Mouse (Mus musculus): ENCODE data around the gene Serpinh1.

The Serpinh1 gene

GRCm38 (mm10) chr7:99323321-99323700 is 29.7 kb downstream of the Serpinh1 start:
- no peak for DNase-seq

GRCm38 (mm10) chr7:99322691-99323320 is 30.2 kb downstream of the Serpinh1 start:
- no peak for DNase-seq

GRCm38 (mm10) chr7:99320524-99320923 is 32.5 kb downstream of the Serpinh1 start:
- DNase-seq = no peak

- no peak for DNase-seq
Observed at GRCm38 (mm10) chr7:99317475-99317874, 35.6 kb downstream of the Serpinh1 start.

GRCm38 (mm10) chr7:99316207-99316606 is 36.8 kb downstream of the Serpinh1 start:
- DNase-seq = no peak

- DNase-seq = no peak
Observed at GRCm38 (mm10) chr7:99314565-99314964, 38.5 kb downstream of the Serpinh1 start.

- no peak for DNase-seq
Observed at GRCm38 (mm10) chr7:99313253-99313652, 39.8 kb downstream of the Serpinh1 start.

- no peak for DNase-seq
Observed at GRCm38 (mm10) chr7:99312671-99313143, 40.3 kb downstream of the Serpinh1 start.

- DNase-seq = no peak
Observed at GRCm38 (mm10) chr7:99312058-99312457, 41.0 kb downstream of the Serpinh1 start.

- DNase-seq = no peak
Observed at GRCm38 (mm10) chr7:99311433-99311832, 41.6 kb downstream of the Serpinh1 start.

GRCm38 (mm10) chr7:99306640-99307039 is 46.4 kb downstream of the Serpinh1 start:
- no peak for DNase-seq

GRCm38 (mm10) chr7:99305688-99306087 is 47.4 kb downstream of the Serpinh1 start:
- DNase-seq = no peak

- peak; percentile 7 for DNase-seq
Observed at GRCm38 (mm10) chr7:99304949-99305372, 48.1 kb downstream of the Serpinh1 start.

GRCm38 (mm10) chr7:99304029-99304428 is 49.0 kb downstream of the Serpinh1 start:
- no peak for DNase-seq

- no peak for DNase-seq
Observed at GRCm38 (mm10) chr7:99300650-99301175, 52.3 kb downstream of the Serpinh1 start.
